Mouse (Mus musculus) intestine, embryonic 16.5 days (tissue): Measurements from ENCODE around the gene Lrguk. TPM values are rescaled to one million over a fixed set of nuclear protein-coding genes. Genes with fewer than 3 reads are reported as not detected.

Source experiments
- ATAC-seq: fragments of 200-750 bp; cut with Nextera tagmentation; 2 replicates; pipeline ENCODE4 v1.8.0; 2017; ENCODE audit warnings: moderate TSS enrichment, moderate library complexity
- H3K27ac ChIP-seq: fragments of 300-500 bp; sonication (generic); 2 replicates; pipeline ENCODE4 v1.5.1; 2014; ENCODE audit warnings: mild to moderate bottlenecking, low read length
- H3K27me3 ChIP-seq: fragments of 300-500 bp; sonication (generic); replicated peaks from 2 replicates; pipeline ENCODE4 v1.6.1; 2014; ENCODE audit warnings: low read length, control low read depth, mixed read lengths; ENCODE audit not compliant: control insufficient read depth, insufficient read depth
- H3K36me3 ChIP-seq: fragments of 300-500 bp; sonication (generic); 2 replicates; pipeline ENCODE4 v1.6.1; 2014; ENCODE audit warnings: low read length, control low read depth; ENCODE audit not compliant: control insufficient read depth, insufficient read depth
- H3K4me1 ChIP-seq: fragments of 300-500 bp; sonication (generic); 2 replicates; pipeline ENCODE4 v1.6.1; 2014; ENCODE audit warnings: low read length, control low read depth, mixed read lengths; ENCODE audit not compliant: control insufficient read depth, insufficient read depth
- H3K4me2 ChIP-seq: fragments of 300-500 bp; sonication (generic); 2 replicates; pipeline ENCODE4 v1.6.1; 2014; ENCODE audit warnings: low read depth, low read length, control low read depth
- H3K4me3 ChIP-seq: fragments of 300-500 bp; sonication (generic); 2 replicates; pipeline ENCODE4 v1.5.1; 2014; ENCODE audit warnings: mild to moderate bottlenecking, low read length
- H3K9ac ChIP-seq: fragments of 300-500 bp; sonication (generic); 2 replicates; pipeline ENCODE4 v1.6.1; 2014; ENCODE audit warnings: low read depth, low read length
- H3K9me3 ChIP-seq: fragments of 300-500 bp; sonication (generic); 2 replicates; pipeline ENCODE4 v1.6.1; 2016; ENCODE audit warnings: low read length, control low read depth; ENCODE audit not compliant: control insufficient read depth
- WGBS: fragments of 180-500 bp; shearing (Covaris S2); extraction: QIAGEN DNeasy Blood & Tissue Kit; methylation state at CpG from one replicate; pipeline ENCODE4 v1.1.7; 2014; 5-methylcytosine and 5-hydroxymethylcytosine counted together
- polyA plus RNA-seq: library from polyadenylated mRNA; unstranded; fragments of >200 nt; fragmentation: Nextera tagmentation; extraction: Ambion mirVana; gene quantifications from 2 replicates; pipeline ENCODE4 v1.2.1, GENCODE M21; 2015

The Lrguk gene
- polyA plus RNA-seq, 1 experiment from 2014 or later = 0.45 TPM

DNA sequence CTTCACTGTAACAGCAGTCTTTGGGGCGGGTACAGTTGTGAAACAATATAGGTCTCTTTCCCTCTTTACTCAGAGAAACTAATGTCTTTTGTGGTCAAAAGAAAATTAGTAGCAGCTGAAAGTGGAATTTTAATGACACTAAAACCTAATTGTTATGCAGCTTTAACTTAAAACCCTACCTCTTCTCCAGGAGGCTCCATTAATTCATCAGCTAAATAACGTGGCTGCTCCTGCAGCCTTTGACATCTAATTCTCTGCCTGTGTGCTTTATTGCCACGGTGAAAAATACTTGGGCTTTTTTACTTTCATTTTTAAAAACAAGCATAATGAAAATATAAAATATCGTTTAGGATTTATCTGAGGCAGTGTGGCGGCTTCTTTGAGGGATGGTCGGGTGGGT, 15.8 kb upstream of the Lrguk start:
- no peak overlapping the region for H3K27ac ChIP-seq
- no peak overlapping the region for H3K9ac ChIP-seq
- no peak overlapping the region for H3K4me2 ChIP-seq
- no peaks in the 10 kb centered on the region for H3K9me3 ChIP-seq
- H3K27me3 ChIP-seq = no peaks in the 10 kb centered on the region
- 76% methylated on average over 6 of the region's 6 CpGs for WGBS
- no peaks in the 10 kb centered on the region for H3K4me1 ChIP-seq
- ATAC-seq = no peak
- H3K4me3 ChIP-seq = no peak overlapping the region
- H3K36me3 ChIP-seq = no peaks in the 10 kb centered on the region

DNA sequence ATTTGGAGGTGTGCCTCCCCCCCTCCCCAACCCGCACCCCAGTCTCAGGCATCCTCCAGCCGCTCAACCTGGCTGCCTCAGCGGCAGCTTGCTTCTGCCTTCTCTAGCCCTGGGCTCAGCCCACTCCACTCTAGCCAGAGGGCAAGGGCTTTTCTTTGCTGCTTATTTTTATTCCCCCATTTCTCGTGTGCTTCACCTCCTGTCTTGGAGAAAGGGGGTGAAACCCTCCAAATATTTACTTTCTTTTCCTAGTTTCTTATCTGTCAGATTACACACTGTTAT, 439 bp downstream of the Lrguk start:
- 0% methylated on average over 4 of the region's 4 CpGs for WGBS
- H3K4me2 ChIP-seq = peak overlapping the region; percentile 90
- H3K27ac ChIP-seq = no peak overlapping the region
- peak overlapping the region; percentile 64 for H3K9ac ChIP-seq
- H3K27me3 ChIP-seq = no peaks in the 10 kb centered on the region
- peak overlapping the region; percentile 68 for H3K4me3 ChIP-seq
- ATAC-seq = peak; percentile 81
- H3K36me3 ChIP-seq = no peaks in the 10 kb centered on the region
- 0 out of 2 replicates have a peak, but pooled peaks cover 5% of the 10 kb centered on the region for H3K4me1 ChIP-seq
- no peaks in the 10 kb centered on the region for H3K9me3 ChIP-seq

GRCm38 (mm10) chr6:34034096-34034495, 4.8 kb downstream of the Lrguk start:
- 0 out of 2 replicates have a peak, but pooled peaks have one; percentile 7 for ATAC-seq
- no peaks in the 10 kb centered on the region for H3K27me3 ChIP-seq
- H3K4me3 ChIP-seq = no peak overlapping the region
- no peaks in the 10 kb centered on the region for H3K36me3 ChIP-seq
- no peak overlapping the region for H3K9ac ChIP-seq
- H3K4me1 ChIP-seq = 0 out of 2 replicates have a peak, but pooled peaks cover 5% of the 10 kb centered on the region
- WGBS = 39% methylated on average over 3 of the region's 3 CpGs
- H3K27ac ChIP-seq = no peak overlapping the region
- no peak overlapping the region for H3K4me2 ChIP-seq
- H3K9me3 ChIP-seq = no peaks in the 10 kb centered on the region

DNA sequence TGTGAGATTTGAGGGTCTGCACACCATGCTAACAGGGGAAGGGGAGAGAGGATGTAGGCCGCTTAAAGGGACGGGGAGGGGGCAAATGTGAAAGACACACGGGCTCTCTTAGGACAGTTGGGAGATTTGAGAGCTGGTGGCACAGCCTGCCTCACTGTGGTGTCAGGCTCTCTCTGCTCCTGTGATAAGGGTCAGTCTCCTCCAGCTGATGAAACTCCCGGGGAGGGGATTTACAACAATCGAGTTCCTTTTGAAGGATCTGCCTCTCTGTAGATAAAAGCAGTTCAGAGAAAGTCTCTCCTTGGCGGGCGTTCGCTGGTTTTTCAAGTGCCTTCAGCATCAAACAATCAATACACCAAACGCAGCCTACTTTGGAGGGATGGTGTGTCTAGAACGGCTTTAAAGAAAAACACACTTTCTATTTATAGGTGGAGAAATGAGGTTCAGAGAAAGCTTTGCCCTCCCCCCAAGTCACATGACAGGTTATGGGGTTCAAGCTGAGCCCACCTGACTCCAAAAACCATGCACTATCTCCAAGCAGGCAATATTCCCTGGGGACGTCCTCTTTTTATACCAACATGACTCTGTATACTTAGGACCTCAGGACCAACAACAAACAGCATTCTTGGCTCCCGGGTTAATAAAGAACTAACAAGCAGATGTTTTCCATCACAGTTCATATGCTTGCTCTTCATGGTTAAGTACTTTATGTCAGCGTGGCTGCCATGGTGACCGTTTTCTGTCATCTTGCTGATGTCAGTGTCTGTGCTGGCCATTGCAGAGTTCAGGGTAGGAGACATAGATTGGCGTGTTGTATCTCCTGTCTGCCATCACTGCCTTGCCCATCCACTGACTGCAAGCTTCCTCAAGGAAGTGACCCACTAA, 5.6 kb downstream of the Lrguk start:
- no peaks in the 10 kb centered on the region for H3K9me3 ChIP-seq
- H3K4me1 ChIP-seq = 0 out of 2 replicates have a peak, but pooled peaks cover 3% of the 10 kb centered on the region
- no peak overlapping the region for H3K4me3 ChIP-seq
- ATAC-seq = 0 out of 2 replicates have a peak, but pooled peaks have one; percentile 21
- H3K4me2 ChIP-seq = no peak overlapping the region
- H3K36me3 ChIP-seq = no peaks in the 10 kb centered on the region
- no peaks in the 10 kb centered on the region for H3K27me3 ChIP-seq
- H3K27ac ChIP-seq = no peak overlapping the region
- H3K9ac ChIP-seq = no peak overlapping the region
- WGBS = 37% methylated on average over 15 of the region's 15 CpGs

DNA sequence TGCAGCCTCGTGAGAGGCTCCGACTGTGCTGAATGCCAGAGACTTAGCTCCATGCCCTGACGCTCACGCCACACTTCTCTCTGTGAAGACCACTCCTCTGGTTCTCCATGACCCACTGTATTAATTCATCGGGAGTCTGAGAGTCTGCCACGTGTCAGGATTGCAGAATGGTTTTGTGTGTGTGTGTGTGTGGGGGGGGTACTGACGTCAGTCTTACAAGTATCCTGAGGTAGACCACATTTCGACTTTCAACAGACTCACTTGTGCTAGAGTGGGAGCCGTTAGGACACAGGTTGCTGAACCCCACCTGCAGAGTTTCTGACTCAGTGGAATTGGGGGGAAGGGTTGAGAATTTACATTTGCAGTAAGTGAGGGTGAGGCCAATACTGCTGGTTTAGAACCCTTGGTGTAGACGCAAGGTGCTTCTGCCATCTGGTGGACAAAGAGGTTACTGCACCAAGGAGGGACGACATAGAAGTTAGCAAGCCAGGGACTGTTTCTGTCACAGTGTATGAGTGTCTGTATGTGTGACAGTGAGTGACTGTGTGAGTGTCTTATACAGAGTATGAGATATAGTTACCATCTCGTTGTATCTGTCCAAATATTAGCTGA, 11.5 kb downstream of the Lrguk start:
- Histone ChIP-seq H3K27ac (no peak overlapping the region), H3K9me3 (no peaks in the 10 kb centered on the region), H3K4me1 (0 out of 2 replicates have a peak, but pooled peaks cover 2% of the 10 kb centered on the region), H3K36me3 (no peaks in the 10 kb centered on the region), H3K4me2 (no peak overlapping the region), H3K27me3 (no peaks in the 10 kb centered on the region), H3K4me3 (no peak overlapping the region), H3K9ac (no peak overlapping the region)
- no peak for ATAC-seq
- WGBS = 46% methylated on average over 12 of the region's 12 CpGs

GRCm38 (mm10) chr6:34041589-34042280, 12.5 kb downstream of the Lrguk start:
- no peaks in the 10 kb centered on the region for H3K9me3 ChIP-seq
- no peak for ATAC-seq
- no peak overlapping the region for H3K4me2 ChIP-seq
- 85% methylated on average over 11 of the region's 11 CpGs for WGBS
- no peaks in the 10 kb centered on the region for H3K36me3 ChIP-seq
- no peaks in the 10 kb centered on the region for H3K27me3 ChIP-seq
- H3K9ac ChIP-seq = no peak overlapping the region
- no peak overlapping the region for H3K4me3 ChIP-seq
- no peak overlapping the region for H3K27ac ChIP-seq
- H3K4me1 ChIP-seq = 0 out of 2 replicates have a peak, but pooled peaks cover 2% of the 10 kb centered on the region

DNA sequence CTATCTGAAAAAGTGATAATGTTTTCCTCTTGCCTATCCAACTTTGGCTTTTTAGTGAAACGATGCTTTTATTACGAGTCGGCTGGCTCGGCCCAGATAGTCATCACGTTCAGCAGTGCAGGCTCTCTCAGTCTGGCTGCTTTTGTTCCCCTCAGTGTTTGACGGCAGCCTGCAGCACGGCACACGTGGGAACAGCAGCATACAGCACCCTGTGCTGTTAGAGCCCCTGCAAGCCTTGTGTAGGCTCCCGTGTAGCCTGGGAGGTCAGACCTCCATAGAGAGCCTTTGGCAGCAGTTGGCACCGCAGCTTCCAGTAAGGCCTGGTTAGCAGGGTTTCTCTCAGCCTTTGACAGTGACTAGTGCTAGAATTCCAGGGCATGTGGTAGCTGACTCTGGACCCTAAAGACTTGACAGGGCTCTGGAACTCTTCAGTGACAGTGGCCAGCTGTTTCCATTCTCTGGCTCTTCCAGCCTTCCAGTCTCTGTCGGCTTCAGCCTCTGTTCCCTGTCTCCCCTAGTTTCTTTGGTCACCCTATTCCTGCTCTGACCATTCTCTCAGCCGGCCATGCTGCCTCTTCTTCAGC, 15.1 kb downstream of the Lrguk start:
- 0 out of 2 replicates have a peak overlapping the region, but pooled peaks have one; percentile 43 for H3K27ac ChIP-seq
- 0 out of 2 replicates have a peak, but pooled peaks cover 2% of the 10 kb centered on the region for H3K4me1 ChIP-seq
- no peak overlapping the region for H3K9ac ChIP-seq
- no peaks in the 10 kb centered on the region for H3K9me3 ChIP-seq
- H3K27me3 ChIP-seq = no peaks in the 10 kb centered on the region
- no peak overlapping the region for H3K4me2 ChIP-seq
- no peaks in the 10 kb centered on the region for H3K36me3 ChIP-seq
- WGBS = 57% methylated on average over 12 of the region's 12 CpGs
- 0 out of 2 replicates have a peak, but pooled peaks have one; percentile 46 for ATAC-seq
- no peak overlapping the region for H3K4me3 ChIP-seq

DNA sequence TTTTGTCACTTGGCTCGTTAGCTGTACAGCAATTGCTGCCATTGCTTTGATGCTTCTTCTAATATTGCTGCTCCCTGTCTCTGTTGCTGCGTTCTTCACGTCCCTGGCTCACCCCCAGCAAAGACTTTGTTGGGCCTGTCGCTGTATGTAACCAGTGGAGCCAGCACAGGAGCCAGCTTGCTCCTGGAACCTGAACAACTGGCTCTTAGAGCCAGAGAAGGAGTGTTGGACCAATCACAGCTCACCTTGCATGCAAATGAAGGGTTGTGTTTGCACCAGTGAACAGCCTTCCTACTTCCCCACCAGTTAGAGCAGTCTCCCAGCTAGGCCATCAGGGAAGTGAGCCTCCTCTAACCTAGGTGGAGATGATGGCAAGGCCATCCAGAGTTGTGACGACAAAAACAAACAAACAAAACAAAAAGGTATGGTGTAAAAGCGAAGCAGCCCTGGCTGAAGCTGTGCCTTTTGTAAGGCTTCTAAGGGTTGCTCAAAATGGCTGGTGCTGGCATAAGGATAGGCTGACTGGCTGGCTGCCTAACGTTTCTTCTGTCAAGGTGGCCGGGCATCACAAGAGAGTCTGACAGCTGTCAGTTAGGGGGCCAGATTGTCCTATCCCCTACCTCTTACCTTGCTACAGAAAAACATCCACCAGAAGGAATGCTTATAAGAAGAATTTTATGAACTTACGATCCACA, 15.7 kb downstream of the Lrguk start:
- H3K4me3 ChIP-seq = no peak overlapping the region
- no peaks in the 10 kb centered on the region for H3K9me3 ChIP-seq
- H3K4me2 ChIP-seq = no peak overlapping the region
- no peaks in the 10 kb centered on the region for H3K27me3 ChIP-seq
- H3K9ac ChIP-seq = no peak overlapping the region
- WGBS = 80% methylated on average over 9 of the region's 9 CpGs
- no peak overlapping the region for H3K27ac ChIP-seq
- 0 out of 2 replicates have a peak, but pooled peaks cover 2% of the 10 kb centered on the region for H3K4me1 ChIP-seq
- H3K36me3 ChIP-seq = no peaks in the 10 kb centered on the region
- no peak for ATAC-seq
